Mouse (Mus musculus): Measurements from ENCODE around the gene Dnah3.

- TF ChIP-seq CTCF (IDR thresholded peaks at IDR 0.05; ENCODE audit: low read depth) (no peak), EP300 (IDR thresholded peaks at IDR 0.05; ENCODE audit: low read depth) (no peak)
Observed at GRCm38 (mm10) chr7:119978576-119978975, 116.5 kb downstream of the Dnah3 start.

Measured in liver, postnatal 0 days (tissue).